Mouse (Mus musculus): Measurements from ENCODE around the gene Cmtm1.
A peak's percentile ranks its signal among the peaks of the same experiment; 100 is the strongest.

DNA sequence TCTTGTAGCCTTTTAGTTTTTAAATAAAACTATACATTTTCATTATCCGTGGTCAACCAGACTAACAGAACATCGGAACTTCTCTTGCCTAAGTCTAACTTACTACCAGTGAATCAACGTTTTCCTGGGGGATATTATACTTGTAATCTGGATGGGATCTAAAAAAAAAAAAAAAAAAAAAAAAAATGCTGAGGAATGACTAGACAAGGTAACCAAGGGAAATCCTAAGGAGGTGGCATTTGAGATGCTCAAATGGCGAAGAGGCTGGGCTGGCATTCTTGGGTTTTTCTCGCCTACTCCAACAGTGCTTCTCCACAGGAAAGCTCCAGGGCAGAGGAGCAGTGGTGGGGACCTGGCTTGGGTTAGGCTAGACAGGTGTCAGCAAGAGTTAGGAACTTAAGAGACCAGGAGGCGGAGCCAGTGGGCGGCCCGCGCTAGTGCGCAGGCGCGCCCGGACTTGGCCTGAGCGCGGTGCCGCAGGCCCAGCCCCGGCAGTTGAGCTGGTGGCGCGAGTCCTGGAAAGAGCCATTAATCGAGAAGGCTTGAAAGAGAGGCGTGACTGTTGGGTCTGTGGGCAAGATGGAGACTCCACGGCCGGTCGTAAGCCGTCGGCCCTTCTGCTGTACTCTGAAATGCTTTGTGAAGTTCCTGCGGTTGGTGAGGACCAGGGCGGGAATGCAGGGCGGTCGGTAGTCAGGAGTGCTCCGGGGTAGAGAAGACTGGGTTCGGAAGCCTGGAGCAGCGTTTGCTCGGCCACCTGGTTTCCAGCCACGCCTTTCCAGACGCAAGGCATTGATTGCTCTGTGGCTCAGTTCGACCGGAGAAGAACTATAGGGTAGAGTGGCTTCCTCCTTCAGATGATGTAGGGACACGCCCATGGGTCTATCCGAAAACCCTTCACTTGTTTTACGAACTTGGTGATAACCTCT lies 59.2 kb downstream of the Cmtm1 start, which contains the start of gene Cklf:
- TF ChIP-seq E2F4 (IDR thresholded peaks at IDR 0.05; ENCODE audit: borderline replicate concordance, low read depth, low read length) (peak; percentile 50; the same call in 1 of the 2 replicates), CTCF (IDR thresholded peaks at IDR 0.05 in 2 of 3, conservative IDR thresholded peaks at IDR 0.05 in 1 of 3; ENCODE audit: control insufficient read depth in 1 of 3, insufficient read depth in 1 of 3, low read depth in 2 of 3, low read length in 3 of 3, poor library complexity in 1 of 3, severe bottlenecking in 1 of 3) (no peak), CHD2 (IDR thresholded peaks at IDR 0.05; ENCODE audit: low read length) (no peak), EP300 (IDR thresholded peaks at IDR 0.05; ENCODE audit: low read depth in 1 of 2, low read length in 2 of 2) (peak in 1 of 2 experiments; percentile 3; a peak in 1 of 4 replicates), NELFE (IDR thresholded peaks at IDR 0.05; ENCODE audit: low read depth, low read length) (peak; percentile 95), TBP (IDR thresholded peaks at IDR 0.05; ENCODE audit: low read depth, low read length) (peak; percentile 70; the same call in 1 of the 2 replicates), POLR2A (IDR thresholded peaks at IDR 0.05; ENCODE audit: control insufficient read depth in 1 of 2, insufficient read depth in 1 of 2, low read depth in 1 of 2, low read length in 2 of 2, poor library complexity in 1 of 2) (peak; percentile 90 to 93), MYB (IDR thresholded peaks at IDR 0.05; ENCODE audit: low read depth, low read length) (no peak), MEF2A (IDR thresholded peaks at IDR 0.05; ENCODE audit: extremely low read depth, insufficient replicate concordance, low read depth, low read length, poor library complexity, severe bottlenecking) (no peak), BHLHE40 (IDR thresholded peaks at IDR 0.05; ENCODE audit: borderline replicate concordance, low read depth, low read length) (no peak)

Measured in MEL (cell line).